8 mouse cellular contexts compared by ENCODE assay signal in the genomic region with DNA sequence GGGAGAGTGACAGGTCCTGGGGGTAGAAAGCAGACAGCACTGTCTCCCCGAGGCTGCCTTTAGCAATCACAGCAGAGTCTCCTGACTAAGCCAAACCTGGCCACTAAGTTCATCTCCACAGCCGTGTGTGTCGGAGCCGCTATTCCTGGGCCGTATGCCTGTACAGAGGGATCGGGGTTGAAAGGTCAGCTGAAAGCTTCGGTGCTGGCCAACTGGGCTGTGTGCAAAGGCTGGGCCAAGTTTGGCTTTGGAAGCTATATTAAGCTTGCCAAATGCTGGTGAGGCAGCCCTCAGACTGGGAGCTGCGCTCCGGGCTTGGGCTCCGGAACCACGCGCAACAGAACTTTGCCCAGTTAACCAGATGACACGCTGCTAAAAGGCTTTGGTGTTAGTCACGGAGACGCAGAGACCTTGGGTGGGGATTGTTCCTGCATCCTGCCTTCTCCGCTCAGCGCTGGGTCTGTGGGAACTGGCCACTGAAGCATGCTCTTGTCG. TPM values are rescaled to one million over a fixed set of nuclear protein-coding genes. Genes with fewer than 3 reads are reported as not detected.
A peak's percentile ranks its signal among the peaks of the same experiment; 100 is the strongest.
DNase-seq lines count a peak whose midpoint lies in the region; ATAC-seq and TF ChIP-seq lines count a peak whose summit lies in the region.

No protein-coding gene starts in this region.

- no peak overlapping the region for H3K4me2 ChIP-seq in intestine, embryonic 15.5 days (replicated peaks)

- peak overlapping the region; percentile 41 for H3K4me3 ChIP-seq in E14TG2a.4 (replicated peaks; ENCODE audit: low read length)
- no peak overlapping the region for H3K4me3 ChIP-seq in intestine, embryonic 15.5 days (replicated peaks)
- no peak overlapping the region for H3K4me3 ChIP-seq in left cerebral cortex, adult 2 months

- intact Hi-C loops in left cerebral cortex, adult 2 months (cut with DNase I): no loop called here

- DNase-seq in cerebellum, postnatal 10 days: peak; percentile 75 to 77
- DNase-seq in cerebellum, adult 11-12 months: no peak
- peak; percentile 85 for DNase-seq in gastrocnemius, postnatal 25 days
- DNase-seq in layer of hippocampus, adult 8-10 months (ENCODE audit: low spot score in 2 of 2): peak; percentile 17 to 18
- peak; percentile 18 for DNase-seq in ovary, postnatal 14 days (ENCODE audit: low spot score)
- no peak for DNase-seq in left cerebral cortex, adult 2 months (ENCODE audit: extremely low spot score in 1 of 2, low spot score in 2 of 2)

- H3K9me3 ChIP-seq in E14TG2a.4 (ENCODE audit: low read length): no peaks in the 10 kb centered on the region
- no peaks in the 10 kb centered on the region for H3K9me3 ChIP-seq in intestine, embryonic 15.5 days

- no peak for TF ChIP-seq CTCF in E14TG2a.4 (conservative IDR thresholded peaks at IDR 0.05; ENCODE audit: low read length)
- TF ChIP-seq CTCF in left cerebral cortex, adult 2 months (IDR thresholded peaks at IDR 0.05): no peak

- H3K36me3 ChIP-seq in E14TG2a.4 (ENCODE audit: insufficient read depth, low read length): no peaks in the 10 kb centered on the region
- no peaks in the 10 kb centered on the region for H3K36me3 ChIP-seq in intestine, embryonic 15.5 days

- H3K27ac ChIP-seq in intestine, embryonic 15.5 days: no peak overlapping the region
- H3K27ac ChIP-seq in left cerebral cortex, adult 2 months: no peak overlapping the region

- 75% methylated on average over 18 of the region's 18 CpGs for WGBS in intestine, embryonic 15.5 days

- peaks cover 73% of the 10 kb centered on the region for H3K27me3 ChIP-seq in E14TG2a.4 (ENCODE audit: insufficient read depth, low read length)
- no peaks in the 10 kb centered on the region for H3K27me3 ChIP-seq in intestine, embryonic 15.5 days (replicated peaks)

- ATAC-seq in intestine, embryonic 15.5 days: no peak

- peaks cover 35% of the 10 kb centered on the region for H3K4me1 ChIP-seq in E14TG2a.4 (replicated peaks; ENCODE audit: low read depth, low read length)
- H3K4me1 ChIP-seq in intestine, embryonic 15.5 days (replicated peaks): no peaks in the 10 kb centered on the region

- H3K9ac ChIP-seq in intestine, embryonic 15.5 days: no peak overlapping the region

RNA-seq across cellular contexts. Expression of gene Rxrg, which starts 19.9 kb away (rescaled TPM):
- 10 to 100 TPM; 24.9 to 51.0 TPM for total RNA-seq in gastrocnemius, postnatal 25 days (2021)
- 1 to 10 TPM; 5.4 to 6.9 (median 6.3) TPM for total RNA-seq in layer of hippocampus, adult 8-10 months (2022)
- 1.4 and 2.2 TPM in 2 replicates for polyA plus RNA-seq in intestine, embryonic 15.5 days (2015; fragmentation: Nextera tagmentation; extraction: Ambion mirVana)
- 10 to 100 TPM in 1 of 2 experiments, 1 to 10 TPM in 1; 6.7 to 13.0 TPM for total RNA-seq in left cerebral cortex, adult 2 months (2021)

Comparison
In these comparisons a context has a peak if more than half of its experiments do, and no peak if none do; other contexts are left out.
1. DNase-seq: peak in cerebellum, postnatal 10 days (2 of 2), gastrocnemius, postnatal 25 days (single experiment), layer of hippocampus, adult 8-10 months (2 of 2) and ovary, postnatal 14 days (single experiment); none in cerebellum, adult 11-12 months (single experiment) and left cerebral cortex, adult 2 months (0 of 2).